Mouse (Mus musculus) adrenal gland (tissue): Measurements from ENCODE around the gene Gm45837.

ENCODE experiments used
- intact Hi-C: fragments of 180-260 bp; cut with DNase I; formaldehyde crosslinking; loops from one replicate; pipeline ENCODE4 v1.15.1; 2025

The Gm45837 gene

GRCm38 (mm10) chr7:101389256-101389655 is 21.4 kb upstream of the Gm45837 start:
- intact Hi-C loops = no loop called here

GRCm38 (mm10) chr7:101391909-101392479 is 18.7 kb upstream of the Gm45837 start:
- intact Hi-C loops = no loop called here

- intact Hi-C loops = no loop called here
Measured at GRCm38 (mm10) chr7:101393015-101393414, 17.7 kb upstream of the Gm45837 start.

- intact Hi-C loops = no loop called here
Measured at GRCm38 (mm10) chr7:101393694-101394504, 16.8 kb upstream of the Gm45837 start.

- intact Hi-C loops = no loop called here
Measured at GRCm38 (mm10) chr7:101394569-101394968, 16.1 kb upstream of the Gm45837 start.

GRCm38 (mm10) chr7:101395471-101395870 is 15.2 kb upstream of the Gm45837 start:
- intact Hi-C loops = no loop called here

- intact Hi-C loops = no loop called here
Measured at GRCm38 (mm10) chr7:101397175-101397574, 13.5 kb upstream of the Gm45837 start.

GRCm38 (mm10) chr7:101401510-101401909 is 9.2 kb upstream of the Gm45837 start:
- intact Hi-C loops = no loop called here

- intact Hi-C loops = no loop called here
Measured at GRCm38 (mm10) chr7:101403831-101404230, 6.9 kb upstream of the Gm45837 start.

- intact Hi-C loops = loop anchor here (5.0 kb wide), 1 partner anchor 210 kb away; no protein-coding TSS in a partner anchor
Measured at GRCm38 (mm10) chr7:101412796-101413195, 2.1 kb downstream of the Gm45837 start.

- intact Hi-C loops = loop anchor here (5.0 kb wide), 1 partner anchor 208 kb away; no protein-coding TSS in a partner anchor
Measured at GRCm38 (mm10) chr7:101414209-101414608, 3.5 kb downstream of the Gm45837 start.

GRCm38 (mm10) chr7:101414661-101415511 is 4.2 kb downstream of the Gm45837 start:
- intact Hi-C loops = loop anchor here (5.0 kb wide), 1 partner anchor 207 kb away; no protein-coding TSS in a partner anchor

- intact Hi-C loops = no loop called here
Measured at GRCm38 (mm10) chr7:101415512-101416100, 4.9 kb downstream of the Gm45837 start.

GRCm38 (mm10) chr7:101416391-101416790 is 5.7 kb downstream of the Gm45837 start:
- intact Hi-C loops = no loop called here

GRCm38 (mm10) chr7:101419013-101419770 is 8.5 kb downstream of the Gm45837 start:
- intact Hi-C loops = no loop called here

GRCm38 (mm10) chr7:101421529-101421928 is 10.8 kb downstream of the Gm45837 start, which contains the start of gene Pde2a:
TSS of gene Pde2a (plus strand) at chr7:101421691.
- intact Hi-C loops = no loop called here

- intact Hi-C loops = no loop called here
Measured at GRCm38 (mm10) chr7:101422069-101422468, 11.4 kb downstream of the Gm45837 start.

GRCm38 (mm10) chr7:101422646-101423045 is 12.0 kb downstream of the Gm45837 start:
- intact Hi-C loops = no loop called here

- intact Hi-C loops = no loop called here
Measured at GRCm38 (mm10) chr7:101423970-101424369, 13.3 kb downstream of the Gm45837 start.

GRCm38 (mm10) chr7:101426692-101427091 is 16.0 kb downstream of the Gm45837 start:
- intact Hi-C loops = loop anchor here (5.0 kb wide), 1 partner anchor 76 kb away; no protein-coding TSS in a partner anchor
